Mouse (Mus musculus) hindbrain, embryonic 12.5 days (tissue): ENCODE measurements around the gene Mast3. TPM values are rescaled to one million over a fixed set of nuclear protein-coding genes. Genes with fewer than 3 reads are reported as not detected.
A peak's percentile ranks its signal among the peaks of the same experiment; 100 is the strongest.

ENCODE experiments used
- ATAC-seq: fragments of 200-750 bp; cut with Nextera tagmentation; 2 replicates; pipeline ENCODE4 v1.8.0; 2017; ENCODE audit warnings: moderate TSS enrichment; ENCODE audit not compliant: low FRiP score
- H3K27ac ChIP-seq: fragments of 300-500 bp; sonication (generic); 2 replicates; pipeline ENCODE4 v1.5.1; 2016; ENCODE audit warnings: mild to moderate bottlenecking
- H3K27me3 ChIP-seq: fragments of 300-500 bp; sonication (generic); 2 replicates; pipeline ENCODE4 v1.6.1; 2016; ENCODE audit warnings: mild to moderate bottlenecking
- H3K36me3 ChIP-seq: fragments of 300-500 bp; sonication (generic); 2 replicates; pipeline ENCODE4 v1.6.1; 2016; ENCODE audit warnings: mild to moderate bottlenecking
- H3K4me1 ChIP-seq: fragments of 300-500 bp; sonication (generic); 2 replicates; pipeline ENCODE4 v1.6.1; 2016
- H3K4me2 ChIP-seq: fragments of 300-500 bp; sonication (generic); replicated peaks from 2 replicates; pipeline ENCODE4 v1.6.1; 2016; ENCODE audit warnings: mild to moderate bottlenecking
- H3K4me3 ChIP-seq: fragments of 300-500 bp; sonication (generic); 2 replicates; pipeline ENCODE4 v1.5.1; 2016; ENCODE audit warnings: mild to moderate bottlenecking
- H3K9ac ChIP-seq: fragments of 300-500 bp; sonication (generic); 2 replicates; pipeline ENCODE4 v1.6.1; 2016; ENCODE audit warnings: mild to moderate bottlenecking, moderate library complexity
- H3K9me3 ChIP-seq: fragments of 300-500 bp; sonication (generic); replicated peaks from 2 replicates; pipeline ENCODE4 v1.6.1; 2016; ENCODE audit warnings: mild to moderate bottlenecking
- WGBS: fragments of 180-500 bp; shearing (Covaris S2); methylation state at CpG from one replicate; pipeline ENCODE4 v1.1.7; 2016; 5-methylcytosine and 5-hydroxymethylcytosine counted together
- polyA plus RNA-seq: library from polyadenylated mRNA; unstranded; fragments of >200 nt; fragmentation: Nextera tagmentation; extraction: Ambion mirVana; gene quantifications from 2 replicates; pipeline ENCODE4 v1.2.1, GENCODE M21; 2016

The Mast3 gene
- polyA plus RNA-seq, 1 experiment from 2014 or later, result 17.7 TPM

GRCm38 (mm10) chr8:70753151-70753550, 51.7 kb downstream of the Mast3 start:
- H3K4me3 ChIP-seq, result no peak overlapping the region; the same call in 1 of the 2 replicates
- 37% methylated on average over 21 of the region's 21 CpGs for WGBS
- H3K9ac ChIP-seq, result 0 out of 2 replicates have a peak overlapping the region, but pooled peaks have one; percentile 38
- peak overlapping the region; percentile 17; the same call in 1 of the 2 replicates for H3K4me2 ChIP-seq
- H3K27ac ChIP-seq, result no peak overlapping the region
- H3K4me1 ChIP-seq, result peaks cover 28% of the 10 kb centered on the region
- peaks cover 17% of the 10 kb centered on the region for H3K36me3 ChIP-seq
- H3K9me3 ChIP-seq, result no peaks in the 10 kb centered on the region
- peaks cover 10% of the 10 kb centered on the region; the same call in 1 of the 2 replicates for H3K27me3 ChIP-seq
- no peak for ATAC-seq

GRCm38 (mm10) chr8:70752000-70752764, 52.7 kb downstream of the Mast3 start:
- Histone ChIP-seq H3K27me3 (peaks cover 20% of the 10 kb centered on the region), H3K36me3 (peaks cover 11% of the 10 kb centered on the region), H3K27ac (no peak overlapping the region), H3K4me3 (no peak overlapping the region), H3K9me3 (no peaks in the 10 kb centered on the region), H3K9ac (no peak overlapping the region), H3K4me1 (peaks cover 22% of the 10 kb centered on the region), H3K4me2 (peak overlapping the region; percentile 17; the same call in 1 of the 2 replicates)
- WGBS, result 31% methylated on average over 11 of the region's 11 CpGs
- no peak for ATAC-seq

GRCm38 (mm10) chr8:70750128-70750680, 54.6 kb downstream of the Mast3 start:
- Histone ChIP-seq H3K4me1 (peaks cover 11% of the 10 kb centered on the region), H3K27ac (no peak overlapping the region), H3K36me3 (no peaks in the 10 kb centered on the region), H3K4me3 (no peak overlapping the region), H3K27me3 (peaks cover 40% of the 10 kb centered on the region), H3K9ac (no peak overlapping the region), H3K4me2 (no peak overlapping the region), H3K9me3 (no peaks in the 10 kb centered on the region)
- ATAC-seq, result no peak
- WGBS, result 81% methylated on average over 13 of the region's 13 CpGs

GRCm38 (mm10) chr8:70749097-70749674, 55.7 kb downstream of the Mast3 start:
- no peak overlapping the region for H3K4me3 ChIP-seq
- 81% methylated on average over 19 of the region's 19 CpGs for WGBS
- H3K27me3 ChIP-seq, result peaks cover 50% of the 10 kb centered on the region
- no peaks in the 10 kb centered on the region for H3K9me3 ChIP-seq
- H3K36me3 ChIP-seq, result no peaks in the 10 kb centered on the region
- no peak overlapping the region for H3K9ac ChIP-seq
- no peak for ATAC-seq
- peaks cover 10% of the 10 kb centered on the region for H3K4me1 ChIP-seq
- no peak overlapping the region for H3K4me2 ChIP-seq
- no peak overlapping the region for H3K27ac ChIP-seq

- peaks cover 57% of the 10 kb centered on the region for H3K27me3 ChIP-seq
Measured at GRCm38 (mm10) chr8:70748246-70749096, 56.4 kb downstream of the Mast3 start.

GRCm38 (mm10) chr8:70747211-70747890, 57.5 kb downstream of the Mast3 start:
- 84% methylated on average over 18 of the region's 18 CpGs for WGBS
- ATAC-seq, result no peak
- H3K4me2 ChIP-seq, result no peak overlapping the region
- peaks cover 19% of the 10 kb centered on the region for H3K4me1 ChIP-seq
- no peak overlapping the region for H3K9ac ChIP-seq
- no peak overlapping the region for H3K27ac ChIP-seq
- H3K9me3 ChIP-seq, result no peaks in the 10 kb centered on the region
- H3K36me3 ChIP-seq, result no peaks in the 10 kb centered on the region
- peaks cover 68% of the 10 kb centered on the region for H3K27me3 ChIP-seq
- H3K4me3 ChIP-seq, result no peak overlapping the region

More at GRCm38 (mm10) chr8:70748246-70749096, 56.4 kb downstream of the Mast3 start:
- 85% methylated on average over 23 of the region's 23 CpGs for WGBS
- no peak overlapping the region for H3K4me3 ChIP-seq
- peaks cover 17% of the 10 kb centered on the region for H3K4me1 ChIP-seq
- no peak for ATAC-seq
- no peak overlapping the region for H3K4me2 ChIP-seq
- no peaks in the 10 kb centered on the region for H3K36me3 ChIP-seq
- no peaks in the 10 kb centered on the region for H3K9me3 ChIP-seq
- H3K27ac ChIP-seq, result no peak overlapping the region
- H3K9ac ChIP-seq, result no peak overlapping the region

GRCm38 (mm10) chr8:70746676-70747075, 58.2 kb downstream of the Mast3 start:
- H3K36me3 ChIP-seq, result no peaks in the 10 kb centered on the region
- peaks cover 75% of the 10 kb centered on the region for H3K27me3 ChIP-seq
- no peak overlapping the region for H3K27ac ChIP-seq
- ATAC-seq, result no peak
- no peak overlapping the region for H3K4me2 ChIP-seq
- no peaks in the 10 kb centered on the region for H3K9me3 ChIP-seq
- H3K4me1 ChIP-seq, result peaks cover 19% of the 10 kb centered on the region
- no peak overlapping the region for H3K4me3 ChIP-seq
- H3K9ac ChIP-seq, result no peak overlapping the region
- WGBS, result 72% methylated on average over 9 of the region's 9 CpGs

- 53% methylated on average over 19 of the region's 19 CpGs for WGBS
- Histone ChIP-seq H3K4me2 (no peak overlapping the region), H3K27ac (no peak overlapping the region), H3K36me3 (no peaks in the 10 kb centered on the region), H3K27me3 (peaks cover 82% of the 10 kb centered on the region), H3K4me1 (peaks cover 19% of the 10 kb centered on the region), H3K9me3 (no peaks in the 10 kb centered on the region), H3K9ac (no peak overlapping the region), H3K4me3 (no peak overlapping the region)
- no peak for ATAC-seq
Measured at GRCm38 (mm10) chr8:70745691-70746220, 59.1 kb downstream of the Mast3 start.

GRCm38 (mm10) chr8:70744806-70745205, 60.0 kb downstream of the Mast3 start:
- no peak for ATAC-seq
- H3K27ac ChIP-seq, result no peak overlapping the region
- no peaks in the 10 kb centered on the region for H3K9me3 ChIP-seq
- no peak overlapping the region for H3K9ac ChIP-seq
- no peaks in the 10 kb centered on the region for H3K36me3 ChIP-seq
- peaks cover 84% of the 10 kb centered on the region for H3K27me3 ChIP-seq
- 54% methylated on average over 11 of the region's 11 CpGs for WGBS
- H3K4me1 ChIP-seq, result peaks cover 19% of the 10 kb centered on the region
- no peak overlapping the region; the same call in 1 of the 2 replicates for H3K4me2 ChIP-seq
- H3K4me3 ChIP-seq, result no peak overlapping the region

- Histone ChIP-seq H3K27me3 (peaks cover 82% of the 10 kb centered on the region), H3K4me1 (peaks cover 19% of the 10 kb centered on the region), H3K27ac (no peak overlapping the region), H3K9ac (peak overlapping the region; percentile 27; the same call in 1 of the 2 replicates), H3K9me3 (no peaks in the 10 kb centered on the region), H3K4me2 (peak overlapping the region; percentile 52), H3K4me3 (peak overlapping the region; percentile 29), H3K36me3 (no peaks in the 10 kb centered on the region)
- ATAC-seq, result 0 out of 2 replicates have a peak, but pooled peaks have one; percentile 17
- WGBS, result 4% methylated on average over 48 of the region's 48 CpGs
Measured at GRCm38 (mm10) chr8:70743656-70744590, 60.9 kb downstream of the Mast3 start.
